Mouse (Mus musculus) ovary, adult 18-20 months (tissue): ENCODE results near the gene Supt4a.

ENCODE experiments used
- DNase-seq: peaks from one replicate; pipeline ENCODE4 v3.0.0; 2022; ENCODE audit warnings: low spot score, mixed read lengths

Gene Supt4a

DNA sequence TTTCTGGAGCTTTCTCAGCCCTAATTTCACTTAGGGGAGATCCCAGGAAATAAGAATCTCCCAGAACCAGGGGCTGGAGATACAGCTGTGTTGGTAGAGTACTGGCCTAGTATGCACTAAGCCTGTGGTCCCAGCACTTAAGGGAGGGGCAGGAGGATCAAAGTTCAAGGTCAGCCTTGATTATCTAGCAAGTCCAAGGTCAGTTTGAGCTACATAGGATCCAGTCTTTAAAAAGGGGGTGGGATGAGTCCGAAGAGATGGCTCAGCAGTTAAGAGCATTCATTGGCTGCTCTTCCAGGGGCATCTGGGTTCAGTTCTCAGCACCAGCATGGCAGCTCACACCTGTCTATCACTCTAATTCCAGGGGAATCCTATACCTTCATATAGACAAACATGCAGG, 15.0 kb downstream of the Supt4a start:
- DNase-seq: no peak

DNA sequence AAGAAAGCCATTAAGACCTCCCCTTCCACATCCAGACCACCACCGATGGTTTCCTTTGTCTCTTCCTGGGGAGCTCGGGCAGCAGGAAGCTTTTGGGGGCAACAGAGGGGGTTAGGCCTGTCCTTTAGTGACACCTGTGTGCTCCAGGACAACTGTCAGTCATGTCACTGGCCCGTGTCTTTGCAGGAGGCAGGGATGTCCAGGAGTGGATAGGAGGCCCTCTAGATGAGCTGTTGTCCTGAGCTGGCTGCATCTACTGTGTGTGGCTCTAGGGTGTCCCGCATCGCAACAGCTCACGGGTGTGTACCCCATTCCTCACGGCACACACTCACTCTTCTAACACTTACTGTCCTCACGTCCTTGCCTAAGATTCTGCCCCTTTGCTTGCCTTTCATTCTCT, 15.9 kb downstream of the Supt4a start:
- DNase-seq: no peak

GRCm38 (mm10) chr11:87753891-87754501, 16.6 kb downstream of the Supt4a start:
- no peak for DNase-seq

GRCm38 (mm10) chr11:87754603-87755002, 17.3 kb downstream of the Supt4a start:
- DNase-seq: no peak

- DNase-seq: no peak
These were observed 18.1 kb downstream of the Supt4a start for GRCm38 (mm10) chr11:87755360-87756017.

- no peak for DNase-seq
These were observed 19.0 kb downstream of the Supt4a start for GRCm38 (mm10) chr11:87756251-87756820.

- no peak for DNase-seq
These were observed 19.9 kb downstream of the Supt4a start for GRCm38 (mm10) chr11:87757001-87757954.

DNA sequence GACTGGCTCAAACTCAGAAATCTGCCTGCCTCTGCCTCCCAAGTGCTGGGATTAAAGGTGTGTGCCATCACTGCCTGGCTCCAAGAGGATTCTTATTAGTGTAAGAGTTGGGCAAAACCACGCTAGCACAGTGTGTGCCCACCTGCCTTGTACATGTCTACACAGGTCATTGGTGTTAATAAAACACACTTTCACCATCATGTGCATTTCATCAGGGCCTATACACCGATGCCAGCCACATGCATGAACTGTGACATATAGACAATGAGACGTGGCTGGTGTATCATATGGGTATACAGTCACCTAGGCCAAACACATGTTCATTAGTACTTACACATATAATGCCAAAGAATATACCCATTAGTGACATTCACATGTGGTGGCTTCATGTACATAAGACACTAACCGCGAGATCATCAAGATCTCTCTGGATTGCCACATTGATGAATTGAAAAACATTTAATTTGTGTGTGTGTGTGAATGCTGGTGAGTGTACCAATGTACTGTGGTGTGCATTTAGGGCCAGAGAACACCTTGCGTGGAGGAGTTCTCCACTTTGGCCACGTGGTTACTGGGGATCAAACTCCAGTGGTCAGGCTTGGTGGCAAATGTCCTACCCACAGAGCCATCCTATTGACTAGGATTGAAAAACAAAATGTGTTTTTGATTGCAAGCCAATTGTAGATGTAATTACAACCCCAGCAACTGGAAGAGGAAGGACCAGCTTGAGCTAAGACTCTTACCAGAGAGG, 21.0 kb downstream of the Supt4a start:
- no peak for DNase-seq

- DNase-seq: no peak
These were observed 21.7 kb downstream of the Supt4a start for GRCm38 (mm10) chr11:87758957-87759608.

DNA sequence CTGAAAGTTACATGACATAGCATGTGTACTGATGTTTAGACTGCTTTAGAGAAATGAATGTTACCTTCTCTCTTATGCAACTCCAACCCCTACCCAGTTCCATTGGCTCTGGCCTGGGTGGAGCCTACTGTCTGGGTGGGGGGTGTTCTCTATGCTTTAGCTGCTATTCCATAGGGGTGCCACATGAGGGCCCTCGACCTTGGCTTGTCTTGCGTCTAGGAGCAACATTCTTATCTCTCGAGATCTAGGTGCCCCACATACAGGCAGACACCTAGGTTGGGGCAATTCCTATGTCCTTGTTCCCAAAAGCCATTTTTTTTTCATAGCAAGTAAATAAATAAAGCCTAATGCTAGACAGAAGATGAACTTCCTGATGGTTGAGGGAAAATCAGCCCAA, 22.3 kb downstream of the Supt4a start:
- DNase-seq: no peak

DNA sequence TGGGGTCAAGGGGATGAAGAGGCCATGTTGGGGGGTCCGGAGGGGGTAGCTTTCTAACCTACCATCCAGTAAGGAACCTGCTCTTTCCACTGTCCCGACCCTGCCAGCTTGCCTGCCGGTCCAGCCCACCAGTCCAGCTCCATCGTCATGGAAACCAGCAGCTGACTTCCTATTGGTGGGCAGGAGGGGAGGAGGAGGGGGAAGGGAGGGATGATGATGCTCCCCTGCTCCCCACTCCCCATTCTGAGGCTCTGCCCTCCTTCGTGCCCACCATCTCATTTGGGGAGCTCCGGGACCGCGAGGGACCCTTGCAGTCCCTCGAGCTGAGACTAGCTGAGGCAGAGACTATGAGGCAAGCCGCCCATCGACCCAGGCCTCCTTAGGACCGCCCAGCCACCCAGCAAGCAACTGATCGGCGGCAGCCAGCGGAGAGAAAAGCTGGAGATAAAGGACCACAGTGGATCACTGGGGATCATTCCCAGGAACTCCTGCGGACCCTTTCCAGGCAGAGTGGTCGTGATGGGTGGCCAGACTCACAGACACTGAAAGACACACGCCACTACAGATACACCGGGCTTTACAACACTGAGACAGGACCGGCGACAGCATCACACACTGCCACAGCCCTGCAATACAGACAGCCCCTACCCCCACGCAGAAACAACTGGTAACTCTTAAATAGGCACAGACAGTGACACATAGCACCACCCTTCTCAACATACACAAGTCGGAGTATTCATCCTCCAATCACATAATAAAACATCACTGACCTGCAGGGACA, 23.1 kb downstream of the Supt4a start, which contains the start of gene Tspoap1:
Gene Tspoap1 (plus strand): TSS at position 241 of the 781 bp plus-strand sequence.
- DNase-seq: no peak

DNA sequence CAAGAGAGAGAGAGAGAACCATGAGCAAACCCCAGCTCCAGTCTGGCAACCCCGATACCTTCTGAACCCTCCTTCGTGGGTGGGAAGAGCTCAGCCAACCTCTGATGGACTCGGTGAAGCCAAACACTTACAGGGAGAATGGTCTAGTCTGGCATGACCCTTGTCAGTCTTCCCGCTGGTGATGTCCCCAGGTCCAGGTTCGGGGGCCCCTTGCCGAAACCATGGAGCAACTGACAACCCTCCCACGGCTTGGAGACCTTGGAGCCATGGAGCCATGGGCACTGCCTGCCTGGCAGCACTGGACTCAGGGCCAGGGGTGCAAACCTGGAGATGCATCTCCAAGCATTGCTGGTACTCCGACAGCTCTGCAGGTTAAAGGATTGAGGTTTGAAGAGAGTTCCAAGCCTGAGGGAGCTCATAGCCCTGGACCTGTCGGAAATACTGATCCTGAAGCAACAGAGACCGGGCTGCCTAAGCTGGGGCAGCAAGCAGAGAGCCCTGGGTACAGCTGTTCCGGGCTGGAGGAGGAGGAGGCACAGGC, 23.9 kb downstream of the Supt4a start:
- DNase-seq: no peak

GRCm38 (mm10) chr11:87761806-87762701, 24.7 kb downstream of the Supt4a start:
- no peak for DNase-seq

DNA sequence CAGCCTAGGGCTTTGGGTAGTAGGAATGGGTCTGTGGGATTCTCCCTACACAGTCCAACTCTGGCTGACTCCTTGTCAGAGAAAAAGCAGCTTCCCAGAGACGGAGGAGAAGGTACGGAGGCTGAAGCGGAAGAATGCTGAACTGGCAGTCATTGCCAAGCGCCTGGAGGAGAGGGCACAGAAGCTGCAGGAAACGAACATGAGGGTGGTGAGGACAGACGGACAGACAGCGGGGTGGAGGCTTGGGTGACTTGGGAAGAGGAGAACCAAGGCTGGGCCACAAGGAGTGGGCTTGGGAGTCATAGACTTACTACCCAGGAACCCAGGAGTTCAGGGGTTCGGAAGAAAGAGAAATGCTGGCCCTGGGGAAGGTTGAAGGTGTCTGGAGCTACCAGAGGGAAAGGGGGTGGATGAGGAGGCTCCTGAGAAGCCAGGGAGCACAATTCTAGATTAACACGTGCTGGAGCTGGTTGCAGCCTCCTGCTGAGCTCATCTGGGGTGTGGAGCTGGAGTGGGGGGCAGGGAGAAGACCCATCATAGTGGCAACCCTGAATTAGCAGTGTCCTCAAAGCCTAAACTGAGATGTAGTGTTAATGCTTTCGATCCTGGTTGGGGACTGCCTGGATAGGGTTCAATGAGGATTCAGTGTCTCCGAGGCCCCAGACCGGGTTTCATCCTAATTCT, 25.5 kb downstream of the Supt4a start:
- DNase-seq: no peak

GRCm38 (mm10) chr11:87763511-87763987, 26.2 kb downstream of the Supt4a start:
- no peak for DNase-seq

GRCm38 (mm10) chr11:87763988-87764876, 26.9 kb downstream of the Supt4a start:
- no peak for DNase-seq

- no peak for DNase-seq
These were observed 31.4 kb downstream of the Supt4a start for GRCm38 (mm10) chr11:87768745-87769144.
